Mouse (Mus musculus): ENCODE data around the gene Nrxn3. TPM values are rescaled to one million over a fixed set of nuclear protein-coding genes. Genes with fewer than 3 reads are reported as not detected.

The Nrxn3 gene
- polyA plus RNA-seq, 1 experiment from 2014 or later: 0.31 TPM

DNA sequence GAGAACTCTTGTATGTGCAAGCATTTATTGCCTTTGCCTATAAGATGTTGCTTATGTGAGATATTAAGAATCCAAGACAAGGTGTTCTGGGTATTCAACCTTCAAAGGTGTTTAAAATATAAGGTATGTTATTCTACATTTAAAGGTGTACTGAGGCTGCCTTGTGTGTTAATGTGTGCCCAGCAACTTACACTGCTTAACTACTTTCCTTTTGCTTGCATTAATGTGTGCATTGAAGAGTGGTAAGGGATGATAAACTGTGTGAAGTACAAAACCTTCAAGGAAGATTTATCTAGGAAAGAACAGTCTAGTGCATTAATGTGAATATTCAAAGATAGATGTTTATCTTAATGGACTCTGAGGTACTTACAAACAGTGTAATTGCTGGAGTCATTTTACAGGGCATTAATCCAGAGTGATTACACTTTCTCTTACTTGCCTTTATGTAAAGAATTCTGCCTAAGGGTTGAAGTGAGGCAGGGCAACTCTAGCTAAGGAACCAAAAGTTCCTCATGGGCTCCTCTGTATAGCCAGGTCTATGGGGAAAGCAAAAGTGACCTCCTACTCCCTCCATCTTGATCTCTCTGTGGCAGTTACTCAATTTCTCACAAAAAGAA is 1548.2 kb downstream of the Nrxn3 start:
- Histone ChIP-seq H3K9me3 (ENCODE audit: control insufficient read depth, low read length) (no peaks in the 10 kb centered on the region), H3K27ac (replicated peaks; ENCODE audit: low read depth, low read length) (no peak overlapping the region), H3K36me3 (ENCODE audit: control insufficient read depth, insufficient read depth, low read length) (no peaks in the 10 kb centered on the region), H3K4me1 (ENCODE audit: control insufficient read depth, insufficient read depth, low read length) (no peaks in the 10 kb centered on the region), H3K4me3 (ENCODE audit: low read depth, low read length) (no peak overlapping the region), H3K9ac (ENCODE audit: low read length) (no peak overlapping the region), H3K27me3 (ENCODE audit: control insufficient read depth, insufficient read depth, low read length) (no peaks in the 10 kb centered on the region), H3K4me2 (ENCODE audit: low read depth, severe bottlenecking) (no peak overlapping the region)
- no peak for DNase-seq (ENCODE audit: low spot score)
- no peak for ATAC-seq (ENCODE audit: insufficient number of reproducible peaks, low FRiP score, low TSS enrichment, low read depth)

DNA sequence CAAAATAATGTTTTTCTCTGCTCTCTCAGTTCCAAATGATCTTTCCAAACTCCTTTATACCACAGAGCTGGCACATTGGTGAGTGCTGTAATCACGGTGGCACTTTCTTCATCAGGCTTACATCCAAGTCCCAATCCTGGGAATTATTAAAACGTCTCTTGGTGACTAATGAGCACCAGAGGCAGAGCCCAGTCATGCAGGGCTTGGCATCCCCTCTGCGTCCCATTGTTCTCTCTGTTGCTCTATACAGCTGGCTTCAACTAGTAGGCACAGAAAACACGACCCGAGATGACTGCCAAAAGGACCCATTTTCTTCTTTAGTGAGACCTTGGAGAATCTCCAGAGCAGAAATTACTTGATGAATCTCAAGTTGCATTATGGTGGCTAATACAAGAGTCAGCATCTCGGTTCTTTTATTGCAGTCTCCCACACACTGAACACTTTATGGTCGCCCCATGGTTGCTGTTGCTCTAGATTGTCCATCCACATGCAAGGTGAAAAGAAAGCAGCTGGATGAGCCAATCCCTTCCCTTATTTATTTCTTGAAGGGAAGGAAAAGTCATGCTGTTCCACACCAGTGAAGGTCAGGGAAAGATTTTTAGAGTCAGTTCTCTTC is 1552.1 kb downstream of the Nrxn3 start:
- Histone ChIP-seq H3K9ac (ENCODE audit: low read length) (no peak overlapping the region), H3K27me3 (ENCODE audit: control insufficient read depth, insufficient read depth, low read length) (no peaks in the 10 kb centered on the region), H3K36me3 (ENCODE audit: control insufficient read depth, insufficient read depth, low read length) (no peaks in the 10 kb centered on the region), H3K4me1 (ENCODE audit: control insufficient read depth, insufficient read depth, low read length) (no peaks in the 10 kb centered on the region), H3K4me3 (ENCODE audit: low read depth, low read length) (no peak overlapping the region), H3K9me3 (ENCODE audit: control insufficient read depth, low read length) (no peaks in the 10 kb centered on the region), H3K4me2 (ENCODE audit: low read depth, severe bottlenecking) (no peak overlapping the region), H3K27ac (replicated peaks; ENCODE audit: low read depth, low read length) (no peak overlapping the region)
- ATAC-seq (ENCODE audit: insufficient number of reproducible peaks, low FRiP score, low TSS enrichment, low read depth) (no peak), DNase-seq (ENCODE audit: low spot score) (no peak)
- WGBS: 66% methylated on average over 7 of the region's 7 CpGs

DNA sequence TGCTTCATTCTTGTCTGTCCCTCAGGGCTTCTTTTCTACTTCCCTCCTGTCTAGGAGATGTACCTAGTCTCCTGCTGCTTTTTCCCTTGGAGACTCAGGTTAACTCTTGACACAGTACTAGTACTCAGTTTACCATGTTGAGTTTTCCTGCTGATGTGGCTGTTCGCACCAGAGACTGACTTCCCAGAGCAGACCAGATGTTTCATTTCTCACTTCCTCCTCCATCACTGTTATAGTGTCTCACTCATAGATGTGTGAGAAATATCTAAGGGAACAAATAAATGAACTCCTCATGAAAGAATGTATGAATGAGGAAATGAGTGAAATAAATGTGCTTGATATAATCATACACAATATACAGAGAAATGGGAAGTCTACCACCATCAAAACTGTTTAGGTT is 1558.6 kb downstream of the Nrxn3 start:
- Histone ChIP-seq H3K27me3 (ENCODE audit: control insufficient read depth, insufficient read depth, low read length) (no peaks in the 10 kb centered on the region), H3K36me3 (ENCODE audit: control insufficient read depth, insufficient read depth, low read length) (no peaks in the 10 kb centered on the region), H3K9me3 (ENCODE audit: control insufficient read depth, low read length) (no peaks in the 10 kb centered on the region), H3K27ac (replicated peaks; ENCODE audit: low read depth, low read length) (no peak overlapping the region), H3K4me1 (ENCODE audit: control insufficient read depth, insufficient read depth, low read length) (no peaks in the 10 kb centered on the region), H3K4me2 (ENCODE audit: low read depth, severe bottlenecking) (no peak overlapping the region), H3K9ac (ENCODE audit: low read length) (no peak overlapping the region), H3K4me3 (ENCODE audit: low read depth, low read length) (no peak overlapping the region)
- ATAC-seq (ENCODE audit: insufficient number of reproducible peaks, low FRiP score, low TSS enrichment, low read depth) (no peak), DNase-seq (ENCODE audit: low spot score) (no peak)
- WGBS: 82% methylated on average over 1 of the region's 1 CpGs

DNA sequence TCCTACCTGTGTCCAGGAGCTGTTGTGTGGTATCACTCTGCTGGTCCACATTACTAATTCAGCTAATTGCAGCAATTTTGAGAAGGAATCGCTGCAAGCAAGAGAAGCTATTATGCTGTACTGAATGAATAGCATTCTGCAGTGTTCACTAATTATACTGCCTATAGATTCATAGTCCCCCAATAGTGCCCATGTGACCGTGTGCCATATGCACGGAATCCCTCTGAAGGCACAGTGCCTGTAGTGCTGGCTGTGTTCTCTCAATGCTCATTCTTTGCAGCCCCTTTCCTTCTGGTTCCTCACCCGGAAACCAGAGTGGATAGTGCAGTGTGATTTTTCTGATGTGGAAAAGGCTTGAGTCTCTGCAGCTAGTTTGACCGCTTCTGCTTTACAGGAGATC is 1560.3 kb downstream of the Nrxn3 start:
- DNase-seq (ENCODE audit: low spot score) (no peak), ATAC-seq (ENCODE audit: insufficient number of reproducible peaks, low FRiP score, low TSS enrichment, low read depth) (no peak)
- no peak overlapping the region for H3K4me3 ChIP-seq (ENCODE audit: low read depth, low read length)
- H3K27ac ChIP-seq (replicated peaks; ENCODE audit: low read depth, low read length): no peak overlapping the region
- no peaks in the 10 kb centered on the region for H3K27me3 ChIP-seq (ENCODE audit: control insufficient read depth, insufficient read depth, low read length)
- H3K4me1 ChIP-seq (ENCODE audit: control insufficient read depth, insufficient read depth, low read length): no peaks in the 10 kb centered on the region
- H3K9ac ChIP-seq (ENCODE audit: low read length): no peak overlapping the region
- H3K36me3 ChIP-seq (ENCODE audit: control insufficient read depth, insufficient read depth, low read length): no peaks in the 10 kb centered on the region
- WGBS: 89% methylated on average over 5 of the region's 5 CpGs
- H3K9me3 ChIP-seq (ENCODE audit: control insufficient read depth, low read length): no peaks in the 10 kb centered on the region
- H3K4me2 ChIP-seq (ENCODE audit: low read depth, severe bottlenecking): no peak overlapping the region

DNA sequence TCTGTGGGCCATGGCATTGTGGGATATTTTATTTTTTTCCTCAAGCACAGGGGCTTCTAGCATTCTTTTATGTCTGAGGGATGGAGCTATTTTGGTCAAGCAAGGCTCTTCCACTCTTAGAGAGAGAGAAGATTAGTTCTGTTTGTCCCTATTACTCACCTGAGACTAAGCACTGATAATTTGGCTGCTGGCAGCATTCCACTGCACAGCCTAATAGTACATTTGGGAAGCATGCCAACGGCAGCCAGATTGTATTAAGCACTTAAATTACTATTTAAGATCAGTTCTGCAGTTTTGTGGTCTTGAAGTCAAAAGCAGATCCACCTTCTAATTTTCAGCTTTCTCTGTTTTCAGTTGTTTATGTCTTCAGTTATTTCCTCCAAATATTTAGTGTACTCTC is 1580.0 kb downstream of the Nrxn3 start:
- Histone ChIP-seq H3K4me2 (ENCODE audit: low read depth, severe bottlenecking) (no peak overlapping the region), H3K27ac (replicated peaks; ENCODE audit: low read depth, low read length) (no peak overlapping the region), H3K9me3 (ENCODE audit: control insufficient read depth, low read length) (no peaks in the 10 kb centered on the region), H3K36me3 (ENCODE audit: control insufficient read depth, insufficient read depth, low read length) (no peaks in the 10 kb centered on the region), H3K9ac (ENCODE audit: low read length) (no peak overlapping the region), H3K4me3 (ENCODE audit: low read depth, low read length) (no peak overlapping the region), H3K4me1 (ENCODE audit: control insufficient read depth, insufficient read depth, low read length) (no peaks in the 10 kb centered on the region), H3K27me3 (ENCODE audit: control insufficient read depth, insufficient read depth, low read length) (no peaks in the 10 kb centered on the region)
- DNase-seq (ENCODE audit: low spot score) (no peak), ATAC-seq (ENCODE audit: insufficient number of reproducible peaks, low FRiP score, low TSS enrichment, low read depth) (no peak)
- 76% methylated on average over 1 of the region's 1 CpGs for WGBS

DNA sequence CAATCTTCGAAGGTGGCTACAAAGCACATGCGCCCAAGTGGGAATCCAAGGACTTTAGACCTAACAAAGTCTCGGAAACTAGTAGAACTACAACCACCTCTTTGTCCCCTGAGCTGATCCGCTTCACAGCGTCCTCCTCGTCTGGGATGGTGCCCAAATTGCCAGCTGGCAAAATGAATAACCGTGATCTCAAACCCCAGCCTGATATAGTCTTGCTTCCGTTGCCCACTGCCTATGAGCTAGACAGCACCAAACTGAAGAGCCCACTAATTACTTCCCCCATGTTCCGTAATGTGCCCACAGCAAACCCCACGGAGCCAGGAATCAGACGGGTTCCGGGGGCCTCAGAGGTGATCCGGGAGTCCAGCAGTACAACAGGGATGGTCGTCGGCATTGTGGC is 1609.1 kb downstream of the Nrxn3 start:
- Histone ChIP-seq H3K27me3 (ENCODE audit: control insufficient read depth, insufficient read depth, low read length) (no peaks in the 10 kb centered on the region), H3K27ac (replicated peaks; ENCODE audit: low read depth, low read length) (no peak overlapping the region), H3K36me3 (ENCODE audit: control insufficient read depth, insufficient read depth, low read length) (no peaks in the 10 kb centered on the region), H3K9ac (ENCODE audit: low read length) (no peak overlapping the region), H3K4me2 (ENCODE audit: low read depth, severe bottlenecking) (no peak overlapping the region), H3K4me1 (ENCODE audit: control insufficient read depth, insufficient read depth, low read length) (no peaks in the 10 kb centered on the region), H3K9me3 (ENCODE audit: control insufficient read depth, low read length) (no peaks in the 10 kb centered on the region), H3K4me3 (ENCODE audit: low read depth, low read length) (no peak overlapping the region)
- DNase-seq (ENCODE audit: low spot score) (no peak), ATAC-seq (ENCODE audit: insufficient number of reproducible peaks, low FRiP score, low TSS enrichment, low read depth) (no peak)
- 91% methylated on average over 15 of the region's 15 CpGs for WGBS

DNA sequence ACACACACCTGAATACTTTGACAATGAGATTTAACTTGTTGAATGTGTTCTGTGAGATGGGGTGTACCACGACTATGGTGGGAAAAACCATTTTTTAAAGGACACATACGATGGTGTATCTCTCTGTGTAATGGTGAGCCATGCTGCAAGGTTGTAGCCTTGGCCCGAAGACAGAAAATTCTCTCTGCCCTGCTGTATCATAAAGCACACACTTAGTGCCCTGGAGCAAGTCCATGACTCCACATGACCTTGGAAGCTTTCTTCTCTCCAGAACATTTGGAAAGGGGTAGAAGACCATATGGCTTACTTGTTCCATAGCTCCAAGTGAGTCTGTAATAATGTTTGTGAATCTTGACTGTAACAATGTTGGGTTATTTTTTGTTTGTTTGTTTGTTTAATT is 1609.8 kb downstream of the Nrxn3 start:
- Histone ChIP-seq H3K4me3 (ENCODE audit: low read depth, low read length) (no peak overlapping the region), H3K4me1 (ENCODE audit: control insufficient read depth, insufficient read depth, low read length) (no peaks in the 10 kb centered on the region), H3K9ac (ENCODE audit: low read length) (no peak overlapping the region), H3K4me2 (ENCODE audit: low read depth, severe bottlenecking) (no peak overlapping the region), H3K27me3 (ENCODE audit: control insufficient read depth, insufficient read depth, low read length) (no peaks in the 10 kb centered on the region), H3K9me3 (ENCODE audit: control insufficient read depth, low read length) (no peaks in the 10 kb centered on the region), H3K27ac (replicated peaks; ENCODE audit: low read depth, low read length) (no peak overlapping the region), H3K36me3 (ENCODE audit: control insufficient read depth, insufficient read depth, low read length) (no peaks in the 10 kb centered on the region)
- WGBS: 87% methylated on average over 3 of the region's 3 CpGs
- ATAC-seq (ENCODE audit: insufficient number of reproducible peaks, low FRiP score, low TSS enrichment, low read depth) (no peak), DNase-seq (ENCODE audit: low spot score) (no peak)

DNA sequence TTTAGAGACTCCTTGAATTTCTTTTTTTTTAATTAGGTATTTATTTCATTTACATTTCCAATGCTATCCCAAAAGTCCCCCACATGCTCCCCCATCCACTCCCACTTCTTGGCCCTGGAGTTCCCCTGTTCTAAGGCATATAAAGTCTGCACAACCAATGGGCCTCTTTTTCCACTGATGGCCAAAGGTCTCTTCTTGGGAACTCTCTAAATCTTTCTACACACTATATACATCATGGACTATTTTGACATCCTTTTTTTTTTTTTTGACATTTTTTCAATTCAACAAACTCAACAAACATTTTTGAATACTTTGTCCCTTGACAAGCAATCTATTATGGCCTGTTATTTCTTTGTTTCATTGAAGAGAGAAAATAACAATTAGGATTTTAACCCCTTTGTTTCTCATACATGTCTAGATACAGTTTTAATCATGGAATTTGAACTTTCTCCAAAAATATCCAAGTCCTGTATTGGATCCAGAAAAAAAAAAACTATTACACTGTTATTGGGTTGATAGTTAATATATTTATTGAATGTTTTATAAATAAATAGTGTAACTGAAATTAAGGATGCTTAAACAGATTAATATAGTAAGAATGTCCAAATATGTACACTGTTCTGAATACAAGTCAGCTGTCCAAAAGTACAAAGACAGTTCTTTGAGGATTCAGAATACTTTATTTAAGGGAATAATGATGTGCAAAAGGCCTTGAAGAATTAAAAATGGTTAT is 1615.0 kb downstream of the Nrxn3 start:
- ATAC-seq (ENCODE audit: insufficient number of reproducible peaks, low FRiP score, low TSS enrichment, low read depth): no peak
- no peak for DNase-seq (ENCODE audit: low spot score)

More for the DNA sequence above, 1615.0 kb downstream of the Nrxn3 start:
- Histone ChIP-seq H3K4me3 (ENCODE audit: low read depth, low read length) (no peak overlapping the region), H3K4me1 (ENCODE audit: control insufficient read depth, insufficient read depth, low read length) (no peaks in the 10 kb centered on the region), H3K27me3 (ENCODE audit: control insufficient read depth, insufficient read depth, low read length) (no peaks in the 10 kb centered on the region), H3K36me3 (ENCODE audit: control insufficient read depth, insufficient read depth, low read length) (no peaks in the 10 kb centered on the region), H3K9ac (ENCODE audit: low read length) (no peak overlapping the region), H3K4me2 (ENCODE audit: low read depth, severe bottlenecking) (no peak overlapping the region), H3K9me3 (ENCODE audit: control insufficient read depth, low read length) (no peaks in the 10 kb centered on the region), H3K27ac (replicated peaks; ENCODE audit: low read depth, low read length) (no peak overlapping the region)
